Mouse (Mus musculus) spleen, adult 2 months (tissue): Measurements from ENCODE around the gene Cyb5rl.

Experiments
- CTCF ChIP-seq: fragments of 200-500 bp; IDR thresholded peaks from 2 replicates; pipeline ENCODE4 v1.5.1; 2011; ENCODE audit warnings: mild to moderate bottlenecking, inconsistent platforms; ENCODE audit not compliant: insufficient read depth, insufficient read length, insufficient replicate concordance; ENCODE audit errors: extremely low read depth
- POLR2A ChIP-seq: fragments of 200-500 bp; IDR thresholded peaks from 2 replicates; pipeline ENCODE4 v1.6.1; 2011; ENCODE audit warnings: low read depth, low read length, inconsistent platforms

- TF ChIP-seq POLR2A (no peak), CTCF (no peak)
Observed at GRCm38 (mm10) chr4:107127901-107128669, 61.3 kb downstream of the Cyb5rl start.
